Mouse (Mus musculus) gastrocnemius, postnatal 10 days (tissue): ENCODE data around the gene Olfr284. TPM values are rescaled to one million over a fixed set of nuclear protein-coding genes. Genes with fewer than 3 reads are reported as not detected.

Experiments used
- DNase-seq: peaks from one replicate; pipeline ENCODE4 v3.0.0; 2021; ENCODE audit warnings: mixed read lengths
- long read RNA-seq, 2 experiments: library from polyadenylated mRNA; stranded (forward); transcript quantifications; one replicate each; pipeline ENCODE4 v2.0.0; 2021
- total RNA-seq, 2 experiments: library from RNA; stranded (reverse); gene quantifications; 2 replicates each; pipeline ENCODE4 v1.2.3; 2021

Gene Olfr284
- not detected for total RNA-seq
- long read RNA-seq, experiment 1, result 0 reads
- long read RNA-seq, experiment 2, result 0 reads

GRCm38 (mm10) chr15:98340887-98341286, at the start of gene Olfr284:
Gene Olfr284 (minus strand): TSS chr15:98340987.
- DNase-seq, result no peak

DNA sequence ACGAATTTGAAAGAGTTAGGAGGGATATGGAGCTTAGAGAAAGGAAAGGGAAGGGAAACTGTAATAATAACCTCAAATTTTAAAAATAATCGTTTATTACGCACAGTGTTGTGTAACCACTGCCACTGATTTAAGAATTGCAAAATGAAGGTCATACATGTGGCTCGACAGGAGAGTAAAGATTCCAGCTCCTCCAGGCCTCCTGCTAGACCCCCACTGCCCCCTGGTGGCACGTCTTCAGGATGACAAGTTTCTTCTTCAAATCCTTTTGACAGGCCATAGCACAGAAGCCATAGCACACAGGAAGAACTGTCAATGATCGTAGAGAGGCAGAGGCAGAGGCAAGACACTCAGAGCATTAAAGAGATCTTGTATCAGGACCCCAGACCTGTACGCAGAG, 49.0 kb upstream of the Olfr284 start:
- DNase-seq, result peak; percentile 81

GRCm38 (mm10) chr15:98387621-98388020, 46.8 kb upstream of the Olfr284 start:
- no peak for DNase-seq

GRCm38 (mm10) chr15:98380846-98381245, 40.1 kb upstream of the Olfr284 start, which contains the start of gene Olfr283:
Gene Olfr283 (minus strand): TSS chr15:98380946.
- DNase-seq, result no peak

DNA sequence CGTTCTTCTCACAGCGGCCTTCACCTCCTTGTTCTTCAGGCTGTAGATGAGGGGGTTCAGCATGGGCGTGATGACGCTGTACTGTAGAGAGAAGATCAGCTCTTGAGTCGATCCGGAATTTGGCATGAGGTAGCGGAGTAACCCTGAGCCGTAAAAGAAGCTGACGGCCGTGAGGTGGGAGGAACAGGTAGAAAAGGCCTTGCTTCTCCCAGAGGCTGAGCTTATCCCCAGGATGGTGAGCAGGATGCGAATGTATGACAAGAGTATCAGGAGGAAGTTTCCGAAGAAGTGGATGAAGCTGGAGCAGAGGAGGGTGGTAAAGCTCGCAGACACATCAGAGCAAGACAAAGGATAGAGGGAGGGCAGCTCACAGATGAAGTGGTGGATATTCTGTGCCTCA, 37.4 kb upstream of the Olfr284 start:
- no peak for DNase-seq

DNA sequence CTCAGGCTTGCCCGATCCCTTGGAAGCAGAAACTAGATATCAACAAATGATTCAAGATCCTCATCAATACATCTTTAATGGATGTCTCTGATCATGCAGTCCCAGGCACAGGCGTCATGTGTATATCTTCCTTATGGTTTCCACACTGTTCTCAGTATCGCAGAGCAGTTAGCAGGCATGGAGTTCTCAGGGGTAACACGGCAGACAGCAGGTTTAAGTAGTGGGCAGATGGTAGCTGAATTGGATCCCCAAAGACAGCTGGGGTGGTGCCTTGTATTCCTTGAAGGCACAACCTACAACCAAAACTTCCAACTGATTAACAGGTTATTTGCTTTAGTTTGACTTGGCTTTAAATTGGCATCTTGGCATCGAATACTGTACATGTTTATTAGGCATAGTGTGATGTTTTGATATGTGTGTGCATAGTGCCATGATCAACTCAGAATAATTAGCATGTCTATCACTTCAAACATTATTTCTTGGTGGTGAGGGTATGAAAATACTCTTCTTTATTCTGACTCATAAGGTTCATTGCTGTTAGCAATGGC, 23.5 kb downstream of the Olfr284 start, which contains the start of gene Olfr285:
TSS of gene Olfr285 (minus strand) at position 177 of the 548 bp plus-strand sequence.
- DNase-seq, result no peak

DNA sequence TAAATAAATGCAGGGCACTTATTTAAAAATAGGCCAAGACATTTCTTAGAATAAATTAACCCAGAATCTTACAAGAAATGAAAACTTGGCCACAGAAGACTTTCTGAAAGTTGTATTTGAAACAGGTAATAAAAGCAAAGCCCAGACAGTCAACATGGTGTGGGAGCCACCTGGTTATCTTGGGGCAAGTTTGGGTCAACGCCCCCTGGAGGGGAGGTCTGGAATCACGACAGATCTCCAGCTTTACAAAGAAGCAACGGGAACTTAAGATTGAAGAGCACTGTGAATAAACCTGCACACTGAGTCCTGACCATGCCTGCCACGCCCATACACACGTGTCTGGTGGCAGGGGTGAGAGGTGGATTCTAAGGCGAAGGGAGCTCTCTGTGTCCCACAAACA, 25.1 kb downstream of the Olfr284 start:
- DNase-seq, result no peak

DNA sequence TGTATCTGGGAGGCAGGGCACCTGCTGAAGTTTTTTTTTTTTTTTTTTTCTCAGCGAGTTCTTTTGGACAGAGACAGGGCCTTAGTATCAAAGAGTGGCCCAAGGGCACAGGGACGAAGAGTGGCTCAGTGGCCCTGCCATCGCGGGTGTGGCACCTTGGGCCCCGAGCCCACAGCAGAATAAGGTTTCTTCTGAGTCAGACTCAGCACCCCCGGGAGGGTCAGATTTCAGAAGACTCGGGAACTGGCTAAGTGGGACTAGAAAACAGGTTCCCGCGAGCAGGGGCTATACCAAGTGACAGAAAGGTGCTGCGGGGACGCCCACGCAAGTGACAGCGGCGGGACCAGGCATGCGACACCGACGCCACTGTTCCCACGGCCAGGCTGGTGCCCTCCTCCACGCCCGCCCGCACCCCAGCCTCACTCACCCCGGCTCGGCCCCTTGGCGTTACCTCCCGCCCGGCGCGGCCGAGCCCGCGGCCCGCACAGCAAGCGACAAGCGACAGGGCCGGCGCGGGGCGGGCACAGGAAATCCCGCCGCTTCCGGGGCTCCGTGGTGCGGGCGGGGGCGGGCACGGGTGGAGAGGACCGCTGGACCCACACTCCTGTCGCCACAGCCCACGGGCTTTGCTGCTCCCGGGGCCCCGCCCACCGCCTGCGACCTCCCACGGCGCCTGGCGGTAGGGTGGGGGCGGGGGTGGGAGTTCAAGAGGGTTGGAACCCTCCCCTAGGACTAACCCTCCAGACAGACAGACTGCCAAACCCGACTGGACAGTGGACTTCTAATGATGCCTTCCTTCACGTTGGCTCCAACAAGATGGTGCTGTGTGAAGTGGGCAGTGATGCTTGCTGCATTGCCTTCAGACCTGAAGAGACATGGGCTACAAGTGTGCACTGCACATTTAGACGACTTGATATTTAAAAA, 44.9 kb downstream of the Olfr284 start, which contains the start of gene Zfp641:
TSS of gene Zfp641 (minus strand) at position 534 of the 924 bp plus-strand sequence.
- peak; percentile 49 for DNase-seq

- no peak for DNase-seq
Observed at GRCm38 (mm10) chr15:98293651-98294050, 47.1 kb downstream of the Olfr284 start.

Other genes starting within 250 kb of the Olfr284 start
- 1,000 to 10,000 TPM; 1,073 to 1,245 TPM for gene Pfkm, start 248.4 kb downstream of the Olfr284 start, total RNA-seq
- 10 to 100 TPM in 1 of 2 experiments, 1 to 10 TPM in 1; 9.6 to 13.3 TPM for gene Senp1, start 247.2 kb downstream of the Olfr284 start, total RNA-seq
- 100 to 1,000 TPM; 137 to 157 TPM for gene Asb8, start 175.4 kb downstream of the Olfr284 start, total RNA-seq
- gene Ccdc184, start 173.8 kb downstream of the Olfr284 start, total RNA-seq, result not detected
- gene Olfr288, start 145.4 kb downstream of the Olfr284 start, total RNA-seq, result not detected
- not detected for gene Gm44579, start 120.0 kb downstream of the Olfr284 start, total RNA-seq
- not detected for gene Olfr287, start 119.9 kb downstream of the Olfr284 start, total RNA-seq
- gene Olfr286, start 106.5 kb downstream of the Olfr284 start, total RNA-seq, result not detected
- not detected for gene H1fnt, start 83.7 kb downstream of the Olfr284 start, total RNA-seq
- 10 to 100 TPM; 13.7 to 14.1 TPM for gene Zfp641, start 44.8 kb downstream of the Olfr284 start, total RNA-seq
- gene Olfr285, start 23.6 kb downstream of the Olfr284 start, total RNA-seq, result not detected
- gene Olfr283, start 40.0 kb upstream of the Olfr284 start, total RNA-seq, result not detected
- not detected for gene Olfr282, start 90.2 kb upstream of the Olfr284 start, total RNA-seq
- not detected for gene Olfr281, start 111.6 kb upstream of the Olfr284 start, total RNA-seq
- gene OR5BS1P, start 128.9 kb upstream of the Olfr284 start, total RNA-seq, result not detected
- gene Lalba, start 141.7 kb upstream of the Olfr284 start, total RNA-seq, result under 1 TPM; 0.36 to 0.54 TPM
- gene Olfr279, start 151.4 kb upstream of the Olfr284 start, total RNA-seq, result not detected
- 10 to 100 TPM; 71.5 to 77.4 TPM for gene Kansl2, start 193.3 kb upstream of the Olfr284 start, total RNA-seq
- gene Ccnt1, start 229.9 kb upstream of the Olfr284 start, total RNA-seq, result 10 to 100 TPM; 21.7 to 30.4 TPM
- not detected for gene 4930415O20Rik, start 230.0 kb upstream of the Olfr284 start, total RNA-seq